In the genomic region with DNA sequence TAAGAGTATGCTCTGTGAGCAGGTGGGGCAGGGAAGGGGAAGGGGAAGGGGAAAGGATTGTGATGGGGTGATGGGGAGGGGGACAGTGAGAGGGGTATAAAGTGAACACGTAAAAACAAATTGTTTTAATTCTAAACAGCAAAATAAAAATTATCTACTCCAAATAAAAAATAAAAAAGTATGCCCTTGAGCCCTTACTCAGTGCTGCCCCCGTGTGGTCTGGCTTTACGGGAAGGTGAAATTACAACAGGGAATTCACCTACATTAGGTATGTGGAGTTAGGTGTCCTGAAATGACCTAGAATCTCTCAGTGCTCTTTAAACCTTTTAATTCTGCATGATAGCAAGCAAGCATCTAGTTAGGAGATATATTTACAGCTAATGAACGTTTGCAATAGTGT, we compare ENCODE assay signal across 8 mouse cellular contexts.
DNase-seq lines count a peak whose midpoint lies in the region; ATAC-seq and TF ChIP-seq lines count a peak whose summit lies in the region.

No protein-coding gene starts in this region.

- ATAC-seq in lung, embryonic 14.5 days (ENCODE audit: insufficient read depth): no peak
- no peak for ATAC-seq in activated CD4-positive, CD25-positive, alpha-beta regulatory T cell, adult 4 months

- intact Hi-C loops in gastrocnemius, postnatal 14 days (cut with DNase I; ENCODE audit: low total_unique reads): no loop called here
- intact Hi-C loops in left cerebral cortex, postnatal 36 days (cut with DNase I): no loop called here

- H3K4me1 ChIP-seq in lung, embryonic 14.5 days (ENCODE audit: insufficient read depth): peaks cover 4% of the 10 kb centered on the region; the same call in 1 of the 2 replicates

- TF ChIP-seq CTCF in lung, embryonic 14.5 days (IDR thresholded peaks at IDR 0.05; ENCODE audit: low read depth): peak; percentile 75

- DNase-seq in gastrocnemius, postnatal 14 days: peak; percentile 16
- no peak for DNase-seq in gastrocnemius, postnatal 25 days
- peak; percentile 26 for DNase-seq in right cerebral cortex, postnatal 4 days
- no peak for DNase-seq in right cerebral cortex, adult 18-20 months
- DNase-seq in c-Kit-positive CD71-positive TER-119-positive erythroid progenitor cells, embryonic 14.5 days (ENCODE audit: low spot score): peak; percentile 9
- peak; percentile 56 for DNase-seq in lung, embryonic 14.5 days
- no peak for DNase-seq in left cerebral cortex, postnatal 36 days (ENCODE audit: low spot score in 2 of 2)

- no peaks in the 10 kb centered on the region for H3K9me3 ChIP-seq in lung, embryonic 14.5 days (ENCODE audit: low read depth, low read length)

- no peaks in the 10 kb centered on the region for H3K27me3 ChIP-seq in lung, embryonic 14.5 days (ENCODE audit: insufficient read depth, low read length)

- 40% methylated on average over 4 of the region's 4 CpGs for WGBS in lung, embryonic 14.5 days

- no peak overlapping the region for H3K9ac ChIP-seq in lung, embryonic 14.5 days

- H3K4me2 ChIP-seq in lung, embryonic 14.5 days: no peak overlapping the region

- H3K27ac ChIP-seq in lung, embryonic 14.5 days (ENCODE audit: low read depth): no peak overlapping the region

- H3K36me3 ChIP-seq in lung, embryonic 14.5 days (ENCODE audit: insufficient read depth): no peaks in the 10 kb centered on the region

- H3K4me3 ChIP-seq in lung, embryonic 14.5 days (ENCODE audit: low read depth, low read length): no peak overlapping the region

Comparison
In these comparisons a context has a peak if more than half of its experiments do, and no peak if none do; other contexts are left out.
1. DNase-seq: peak in gastrocnemius, postnatal 14 days (single experiment), right cerebral cortex, postnatal 4 days (single experiment), c-Kit-positive CD71-positive TER-119-positive erythroid progenitor cells, embryonic 14.5 days (single experiment) and lung, embryonic 14.5 days (single experiment); none in gastrocnemius, postnatal 25 days (single experiment), right cerebral cortex, adult 18-20 months (single experiment) and left cerebral cortex, postnatal 36 days (0 of 2).